Mouse (Mus musculus) ovary, postnatal 14 days (tissue): ENCODE data around the gene Lypd8.

Experiments used
- DNase-seq: peaks from one replicate; pipeline ENCODE4 v3.0.0; 2022; ENCODE audit warnings: low spot score

Gene Lypd8

DNA sequence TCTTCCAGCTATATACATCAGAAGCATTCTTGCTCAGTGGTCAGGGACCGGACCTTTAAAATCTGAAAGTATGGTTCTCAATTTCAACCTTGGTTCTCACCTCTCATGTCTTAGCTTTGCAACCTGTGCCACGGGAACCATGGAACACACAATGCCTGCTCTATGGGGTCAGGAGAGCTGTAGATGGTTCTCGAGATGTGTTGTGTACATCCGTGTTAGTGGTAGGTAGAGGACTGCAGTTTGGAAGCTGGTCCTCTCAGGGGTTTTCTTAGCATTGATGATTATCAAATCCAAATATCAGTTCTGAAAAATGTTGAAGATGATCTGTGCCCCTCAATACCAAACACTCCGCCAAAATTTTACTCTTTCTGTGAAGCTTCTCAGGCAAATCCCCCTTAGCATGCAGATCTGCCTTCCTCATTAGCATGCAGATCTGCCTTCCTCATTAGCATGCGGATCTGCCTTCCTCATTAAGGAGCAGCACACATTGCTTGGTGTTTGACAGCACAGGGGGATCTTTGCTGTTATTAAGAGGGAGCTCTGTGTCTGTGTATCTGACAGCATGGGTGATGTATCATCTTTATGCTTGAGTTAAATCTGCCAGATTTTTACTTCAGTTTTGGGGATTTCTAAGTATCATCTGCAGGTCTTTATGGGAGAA is 21.3 kb downstream of the Lypd8 start:
- DNase-seq: no peak

DNA sequence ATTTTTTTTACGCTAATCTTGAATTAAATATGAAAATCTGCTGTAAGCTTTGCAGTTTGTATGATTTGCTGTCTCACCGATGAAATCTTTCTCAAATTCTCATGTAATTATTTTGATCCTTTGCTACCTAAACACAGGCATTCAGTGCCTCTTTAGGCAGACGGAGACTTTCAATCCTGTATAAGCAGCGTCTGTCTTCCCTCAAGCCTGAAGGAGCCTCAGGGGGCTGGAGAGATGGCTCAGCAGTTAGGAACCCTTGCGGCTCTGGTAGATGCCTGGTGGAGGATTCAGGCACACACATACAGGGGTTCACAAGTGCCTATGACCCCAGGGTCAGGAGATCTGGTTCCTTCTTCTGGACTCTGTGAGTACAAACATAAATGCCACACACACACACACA is 21.8 kb downstream of the Lypd8 start:
- no peak for DNase-seq

DNA sequence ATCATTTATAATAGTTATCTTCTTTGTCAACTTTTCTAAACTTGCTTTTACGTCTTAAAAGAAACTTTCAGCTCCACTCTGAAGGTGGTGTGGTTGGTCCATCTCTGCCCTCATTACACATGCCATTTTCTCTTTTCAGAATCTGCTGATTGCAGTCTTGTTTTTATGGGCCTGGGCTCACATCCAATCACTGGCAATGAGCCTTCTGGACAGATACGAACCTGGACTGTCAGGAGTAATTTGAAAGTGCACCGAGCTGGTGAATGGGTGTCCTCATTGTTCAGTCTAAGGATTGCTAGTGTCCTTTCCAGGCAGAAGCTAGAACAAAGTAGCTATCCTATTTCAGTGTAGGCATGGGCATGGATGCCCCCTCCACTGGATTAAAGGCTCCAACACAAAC is 29.2 kb downstream of the Lypd8 start:
- no peak for DNase-seq

DNA sequence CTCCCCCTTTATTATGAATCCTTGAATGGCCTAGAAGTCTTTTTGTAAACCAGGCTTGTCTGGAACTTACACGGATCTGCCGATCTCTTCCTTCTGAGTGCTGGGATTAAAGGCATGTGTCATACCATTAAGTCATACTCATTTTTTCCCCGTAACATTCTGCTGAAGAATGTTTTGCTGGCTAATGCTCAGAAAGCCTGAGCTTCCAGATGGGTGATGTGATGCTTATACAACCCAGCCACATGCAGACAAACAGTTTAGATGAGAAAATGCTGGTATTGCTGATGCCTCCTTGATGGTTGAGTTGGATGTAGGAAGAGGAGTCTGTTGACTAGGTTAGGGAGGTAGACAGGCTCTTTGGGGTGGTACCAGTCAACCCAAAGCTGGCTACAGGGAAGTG is 39.5 kb downstream of the Lypd8 start:
- DNase-seq: no peak

DNA sequence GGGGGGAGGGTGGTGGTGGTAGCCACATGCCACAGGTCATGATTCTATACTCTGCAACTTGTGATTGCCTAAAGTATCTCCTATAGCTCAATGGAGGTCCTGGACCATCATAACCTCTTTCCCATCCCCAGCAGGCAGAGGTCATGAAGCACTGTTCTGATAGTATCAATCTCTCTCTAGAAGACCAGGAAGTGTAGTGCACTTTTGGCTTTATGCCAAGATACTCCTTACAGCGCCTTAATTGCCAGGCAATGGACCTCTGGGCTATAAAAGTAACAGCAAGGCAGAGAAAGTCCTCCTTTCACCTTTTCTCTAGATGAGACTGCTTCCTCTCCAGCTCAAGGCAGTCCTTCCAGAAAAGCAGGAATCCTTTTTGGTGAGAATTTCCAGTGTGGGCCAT is 42.0 kb downstream of the Lypd8 start, which contains the start of gene 1810065E05Rik:
Gene 1810065E05Rik, plus strand, starts transcription at position 297 of the 400 bp plus-strand sequence.
- no peak for DNase-seq

DNA sequence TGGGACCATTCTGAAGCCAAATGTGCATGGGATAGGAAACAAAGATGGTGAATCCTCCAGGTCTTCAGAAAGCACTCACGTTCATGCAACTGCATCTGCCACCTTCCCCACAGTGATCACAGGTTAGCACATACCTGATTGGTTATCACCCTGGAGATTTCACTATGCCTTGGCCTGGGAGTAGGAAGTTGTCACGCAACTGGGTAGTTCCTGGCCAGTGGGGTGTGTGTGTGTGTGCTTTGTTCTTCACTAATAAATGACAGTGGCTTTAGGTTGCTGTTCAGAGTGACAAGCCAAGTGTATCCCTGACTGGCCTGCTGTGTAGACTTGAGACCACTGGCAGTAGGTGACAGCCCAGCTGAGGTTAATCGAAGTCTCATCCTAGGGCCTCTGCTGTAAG is 53.4 kb downstream of the Lypd8 start, which contains the start of gene Gm12253:
Gene Gm12253, plus strand, starts transcription at position 301 of the 400 bp plus-strand sequence.
- no peak for DNase-seq

DNA sequence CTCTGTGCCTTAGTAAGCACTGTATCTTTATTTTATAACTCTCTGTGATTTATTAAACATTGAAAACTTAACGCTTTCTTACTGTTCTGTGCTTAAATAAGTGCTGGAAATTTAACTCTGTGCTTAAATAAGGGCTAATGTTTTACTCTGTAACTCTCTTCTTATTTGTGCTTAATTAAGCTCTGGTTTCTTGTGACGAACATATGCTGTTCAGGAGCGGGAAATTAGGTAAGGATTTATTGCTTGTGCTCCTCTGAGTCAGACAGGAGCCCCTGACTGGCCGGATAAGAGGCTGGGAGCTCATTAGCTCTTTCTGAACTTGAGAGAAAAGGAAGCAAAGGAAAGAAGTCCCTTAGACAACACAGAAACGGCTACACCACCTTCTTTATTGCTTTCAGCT is 59.0 kb downstream of the Lypd8 start:
- no peak for DNase-seq
